Mouse (Mus musculus) liver, adult (tissue): ENCODE data around the gene Myo5c.

ENCODE experiments used
- GATA4 ChIP-seq: IDR thresholded peaks from 2 replicates; pipeline ENCODE4 v1.6.1; 2014; ENCODE audit warnings: mild to moderate bottlenecking, low read length; ENCODE audit not compliant: insufficient replicate concordance

Gene Myo5c

GRCm38 (mm10) chr9:75259656-75260055 is 27.8 kb downstream of the Myo5c start:
- no peak for TF ChIP-seq GATA4

- no peak for TF ChIP-seq GATA4
These were observed 29.6 kb downstream of the Myo5c start for GRCm38 (mm10) chr9:75261332-75261872.

- TF ChIP-seq GATA4: no peak
These were observed 30.5 kb downstream of the Myo5c start for GRCm38 (mm10) chr9:75262235-75262826.

GRCm38 (mm10) chr9:75264008-75264718 is 32.3 kb downstream of the Myo5c start:
- no peak for TF ChIP-seq GATA4

GRCm38 (mm10) chr9:75267147-75267546 is 35.3 kb downstream of the Myo5c start:
- no peak for TF ChIP-seq GATA4

- TF ChIP-seq GATA4: no peak
These were observed 38.6 kb downstream of the Myo5c start for GRCm38 (mm10) chr9:75270382-75270781.

GRCm38 (mm10) chr9:75271539-75271938 is 39.7 kb downstream of the Myo5c start:
- no peak for TF ChIP-seq GATA4

GRCm38 (mm10) chr9:75273646-75274045 is 41.8 kb downstream of the Myo5c start:
- TF ChIP-seq GATA4: no peak

GRCm38 (mm10) chr9:75274486-75274885 is 42.7 kb downstream of the Myo5c start:
- no peak for TF ChIP-seq GATA4

GRCm38 (mm10) chr9:75275051-75275450 is 43.2 kb downstream of the Myo5c start:
- no peak for TF ChIP-seq GATA4

GRCm38 (mm10) chr9:75280814-75281213 is 49.0 kb downstream of the Myo5c start:
- TF ChIP-seq GATA4: no peak

- no peak for TF ChIP-seq GATA4
These were observed 50.4 kb downstream of the Myo5c start for GRCm38 (mm10) chr9:75282179-75282578.

GRCm38 (mm10) chr9:75282830-75283229 is 51.0 kb downstream of the Myo5c start:
- no peak for TF ChIP-seq GATA4

- TF ChIP-seq GATA4: no peak
These were observed 51.8 kb downstream of the Myo5c start for GRCm38 (mm10) chr9:75283636-75284035.

GRCm38 (mm10) chr9:75285363-75285762 is 53.5 kb downstream of the Myo5c start:
- TF ChIP-seq GATA4: no peak

- TF ChIP-seq GATA4: no peak
These were observed 55.8 kb downstream of the Myo5c start for GRCm38 (mm10) chr9:75287636-75288035.
